Mouse (Mus musculus) right cerebral cortex, postnatal 4 days (tissue): ENCODE data around the gene Klk1b4.
"Not testable (repeated sequence)": the region's sequence is repeated elsewhere in the genome, so short reads cannot be mapped to it uniquely, and the experiment has no call there.

ENCODE experiments used
- DNase-seq: peaks from one replicate; pipeline ENCODE4 v3.0.0-alpha.2; 2022

Klk1b4 gene

GRCm38 (mm10) chr7:44207135-44207534, at the start of gene Klk1b4:
Gene Klk1b4, plus strand, starts transcription at chr7:44207435.
- not testable (repeated sequence) for DNase-seq

DNA sequence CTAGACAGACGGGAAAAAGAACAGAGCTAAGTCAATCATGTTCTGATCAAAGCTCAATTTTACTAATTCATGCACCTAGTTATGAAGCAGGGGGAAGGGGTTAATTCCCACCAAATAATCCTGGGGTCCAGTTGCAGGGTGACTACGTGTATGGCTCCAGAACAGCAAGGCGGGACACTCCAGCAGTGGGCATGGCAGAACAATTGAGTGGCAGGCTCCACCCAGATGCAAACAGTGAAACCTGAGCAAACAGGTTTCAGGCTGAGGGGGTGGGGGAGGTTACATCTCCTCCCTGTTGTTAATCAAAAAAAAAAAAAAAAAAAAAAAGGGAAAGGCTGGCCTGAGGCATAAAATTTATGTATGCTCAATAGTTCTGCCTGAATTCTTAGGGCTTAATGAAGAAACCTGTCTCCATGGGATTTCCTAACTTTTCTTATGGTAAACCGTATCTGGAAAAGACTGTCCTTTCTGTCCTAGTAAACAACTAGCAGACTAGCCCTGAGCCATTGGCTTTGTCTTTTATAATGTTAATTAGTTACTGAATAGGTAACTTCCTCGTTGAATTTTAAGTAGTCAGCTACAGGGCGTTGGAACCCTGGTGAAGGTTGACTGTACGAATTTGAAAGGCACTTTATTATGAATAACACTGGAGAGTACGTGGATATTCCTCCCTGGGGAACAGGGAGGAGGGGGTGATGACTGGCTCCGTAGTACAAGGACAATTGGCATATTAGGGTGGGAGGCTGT, 27.8 kb upstream of the Klk1b4 start:
- DNase-seq: no peak

DNA sequence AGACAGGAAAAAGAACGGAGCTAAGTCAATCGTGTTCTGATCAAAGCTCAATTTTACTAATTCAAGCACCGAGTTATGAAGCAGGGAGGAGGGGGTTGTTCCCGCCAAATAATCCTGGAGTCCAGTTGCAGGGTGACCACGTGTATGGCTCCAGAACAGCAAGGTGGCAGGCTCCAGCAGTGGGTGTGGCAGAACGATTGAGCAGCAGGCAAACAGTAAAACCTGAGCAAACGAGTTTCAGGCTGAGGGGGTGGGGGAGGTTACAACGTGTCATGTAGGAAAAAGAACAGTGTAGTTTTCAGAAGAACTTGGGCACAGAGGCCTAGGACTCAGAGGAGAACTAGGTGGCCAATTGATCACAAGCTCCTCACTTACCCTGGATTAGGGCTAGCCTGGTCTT, 20.7 kb upstream of the Klk1b4 start:
- DNase-seq: not testable (repeated sequence)

DNA sequence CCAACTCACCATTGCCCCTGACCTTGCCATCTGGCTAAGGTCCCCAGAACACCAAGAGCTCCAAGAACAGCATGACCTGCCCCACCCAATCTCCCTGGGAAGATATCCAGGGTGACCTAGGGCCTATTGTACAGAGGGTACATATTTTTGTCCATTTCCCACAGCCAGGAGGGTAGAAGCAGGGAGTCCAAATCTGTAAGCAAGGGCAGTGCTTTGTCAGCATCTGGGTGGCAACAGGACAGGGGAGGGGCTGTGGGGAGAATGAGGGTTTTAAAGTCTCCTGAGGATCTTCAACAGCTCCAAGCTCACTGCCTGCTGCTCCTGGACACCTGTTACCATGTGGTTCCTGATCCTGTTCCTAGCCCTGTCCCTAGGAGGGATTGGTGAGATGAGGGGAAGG, 19.3 kb upstream of the Klk1b4 start, which contains the start of gene Klk1b24:
TSS of gene Klk1b24 (plus strand) at position 301 of the 400 bp plus-strand sequence.
- not testable (repeated sequence) for DNase-seq

DNA sequence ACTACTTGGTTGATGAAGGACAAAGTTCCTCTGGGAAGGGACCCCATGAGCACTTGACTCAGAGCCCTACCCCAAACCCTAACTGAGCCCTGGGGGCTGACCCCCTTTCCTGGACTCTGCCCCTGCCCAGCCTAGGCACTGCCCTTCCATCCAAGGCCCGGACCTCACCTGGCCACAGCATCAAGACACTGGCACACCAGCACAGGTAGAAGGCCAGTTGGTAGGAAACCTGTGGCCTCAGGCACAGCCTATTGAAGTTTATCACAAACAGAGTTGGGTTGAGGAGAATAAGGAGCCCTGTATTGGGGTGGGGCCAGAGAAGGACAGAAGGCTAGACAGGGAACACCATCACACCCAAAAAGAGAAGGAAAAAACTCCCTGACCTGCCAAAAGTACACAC, 13.8 kb upstream of the Klk1b4 start:
- not testable (repeated sequence) for DNase-seq

- no peak for DNase-seq
These were observed 9.3 kb upstream of the Klk1b4 start, which contains the start of gene Klk1b3 for GRCm38 (mm10) chr7:44197891-44198290. Gene Klk1b3, plus strand, starts transcription at chr7:44198191.

DNA sequence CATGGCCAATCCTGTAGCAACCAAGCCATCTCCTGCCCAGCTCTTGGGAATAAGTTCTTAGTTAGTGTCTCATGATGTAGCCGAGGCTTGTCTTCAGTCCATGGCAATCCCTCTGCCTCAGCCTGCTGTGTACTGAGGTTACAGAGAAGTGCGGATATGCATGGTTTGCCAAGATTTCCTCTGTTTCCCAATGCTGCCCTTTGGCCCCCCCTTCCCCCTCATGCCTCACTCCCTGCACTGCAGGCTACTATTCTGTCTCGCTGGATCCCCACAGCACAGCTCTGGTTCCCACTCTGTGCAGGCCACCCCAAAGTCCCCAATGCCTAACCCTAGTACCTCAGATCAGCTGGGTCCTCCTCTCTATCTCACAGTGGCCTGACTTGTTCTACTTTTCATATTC, 1.1 kb downstream of the Klk1b4 start:
- no peak for DNase-seq

DNA sequence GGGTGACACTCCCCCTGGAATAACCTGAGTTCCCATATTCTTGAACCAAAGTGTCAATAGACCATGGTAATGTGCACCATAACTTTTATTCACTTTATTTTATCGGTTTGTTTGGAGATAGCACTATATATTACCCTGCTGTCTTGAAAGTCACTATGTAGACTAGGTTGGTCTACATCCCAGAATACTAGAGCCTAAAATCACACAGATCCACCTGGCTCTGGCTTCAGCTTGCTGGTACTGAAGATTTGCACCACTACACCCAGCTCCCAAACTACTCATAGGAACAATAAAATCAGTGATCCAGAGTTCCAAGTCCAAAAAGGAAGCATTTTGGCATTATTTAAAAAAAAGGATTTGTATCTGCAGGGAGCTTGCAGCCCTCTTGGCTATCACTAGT, 8.4 kb downstream of the Klk1b4 start, which contains the start of gene Klk1b5:
TSS of gene Klk1b5 (plus strand) at position 301 of the 400 bp plus-strand sequence.
- no peak for DNase-seq

DNA sequence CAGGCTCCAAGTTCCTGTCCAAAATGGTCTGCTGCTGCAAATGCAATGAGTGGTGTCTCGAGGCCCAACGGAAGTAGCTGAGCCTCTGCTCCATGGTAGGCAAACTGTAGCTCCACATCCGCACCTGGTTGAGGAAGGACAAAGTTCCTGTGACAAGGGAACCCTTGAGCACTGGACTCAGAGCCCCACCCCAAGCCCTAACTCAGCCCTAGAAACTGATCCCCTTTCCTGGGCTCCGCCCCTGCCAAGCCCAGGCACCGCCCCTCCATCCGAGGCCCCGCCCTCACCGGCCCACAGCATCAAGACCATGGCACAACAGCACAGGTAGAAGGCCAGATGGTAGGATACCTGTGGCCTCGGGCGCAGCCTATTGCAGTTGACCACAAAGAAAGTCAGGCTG, 14.4 kb downstream of the Klk1b4 start:
- not testable (repeated sequence) for DNase-seq

DNA sequence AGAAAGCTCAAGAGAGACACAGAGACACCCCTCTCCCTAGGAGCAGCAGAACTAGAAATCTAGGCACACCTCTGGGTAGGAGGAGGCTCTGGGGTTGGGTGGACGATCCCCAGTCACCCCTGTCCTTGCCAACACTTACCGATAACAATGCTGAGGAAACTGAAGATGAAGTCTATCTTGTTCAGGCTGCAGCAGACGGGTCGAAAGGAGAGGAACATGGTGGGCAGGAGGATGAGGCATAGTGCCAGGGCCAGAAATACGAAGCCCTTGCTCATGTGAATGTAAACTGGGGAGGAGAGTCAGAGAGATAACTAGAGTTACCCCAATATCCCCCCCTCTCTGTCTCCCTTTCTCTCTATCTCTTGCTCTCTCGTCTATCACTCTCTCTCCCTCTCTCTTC, 15.1 kb downstream of the Klk1b4 start:
- DNase-seq: not testable (repeated sequence)

DNA sequence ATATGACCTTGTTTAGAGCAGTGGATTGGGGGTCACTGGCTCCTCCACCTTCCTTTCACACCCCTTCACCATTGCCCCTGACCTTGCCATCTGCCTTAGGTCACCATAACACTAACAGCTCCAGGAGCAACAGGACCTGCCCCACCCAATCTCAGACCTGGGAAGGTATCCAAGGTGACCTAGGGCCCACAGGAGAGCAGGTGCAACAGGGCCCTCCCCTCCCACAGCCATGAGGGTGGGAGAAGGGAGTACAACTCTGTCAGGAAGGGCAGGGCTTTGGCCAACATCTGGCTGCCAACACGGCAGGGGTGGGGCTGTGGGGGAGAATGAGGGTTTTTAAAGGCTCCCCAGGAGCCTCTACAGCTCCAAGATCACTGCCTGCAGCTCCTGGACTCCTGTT, 17.8 kb downstream of the Klk1b4 start, which contains the start of gene Klk1:
TSS of gene Klk1 (plus strand) at position 285 of the 400 bp plus-strand sequence.
- DNase-seq: no peak

GRCm38 (mm10) chr7:44235909-44236308, 28.7 kb downstream of the Klk1b4 start, which contains the start of gene Gm36864:
Gene Gm36864, plus strand, starts transcription at chr7:44236177.
- DNase-seq: no peak

- DNase-seq: no peak
These were observed 32.7 kb downstream of the Klk1b4 start for GRCm38 (mm10) chr7:44239913-44240312.

- no peak for DNase-seq
These were observed 33.5 kb downstream of the Klk1b4 start for GRCm38 (mm10) chr7:44240712-44241111.

DNA sequence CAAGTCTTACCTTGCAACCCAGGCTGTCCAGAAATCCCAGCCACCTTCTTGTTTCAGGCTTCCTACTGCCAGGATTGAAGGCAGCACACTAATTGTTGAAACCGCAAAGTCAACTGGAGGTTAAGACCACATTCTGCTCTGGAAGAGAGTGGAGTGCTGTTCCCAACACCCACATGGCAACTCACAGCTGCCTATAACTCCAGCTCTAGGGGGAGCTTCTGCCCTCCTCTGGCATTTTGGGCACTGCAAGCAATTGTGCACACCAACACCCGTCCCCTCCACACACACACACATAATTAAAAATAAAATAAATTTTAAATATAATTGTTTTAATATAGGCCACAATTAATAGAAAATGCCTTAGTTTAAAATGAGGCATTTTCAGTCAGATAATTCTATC, 33.9 kb downstream of the Klk1b4 start:
- no peak for DNase-seq

DNA sequence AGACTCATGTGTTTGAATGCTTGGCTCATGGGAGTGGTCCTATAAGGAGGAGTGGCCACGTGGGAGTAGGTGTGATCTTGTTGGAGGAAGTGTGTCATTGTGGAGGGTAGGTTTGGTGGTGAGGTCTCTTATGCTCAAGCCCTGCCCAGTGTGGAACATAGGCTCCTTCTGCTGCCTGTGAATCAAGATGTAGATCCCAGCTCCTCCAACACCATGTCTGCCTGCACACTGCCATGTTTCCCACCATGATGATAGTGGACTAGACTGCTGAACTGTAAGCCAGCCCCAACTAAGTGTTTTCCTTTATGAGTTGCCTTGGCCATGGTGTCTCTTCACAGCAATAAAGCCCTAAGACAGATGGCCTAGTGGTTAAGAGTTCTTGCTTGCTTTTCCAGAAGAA, 36.8 kb downstream of the Klk1b4 start:
- no peak for DNase-seq

DNA sequence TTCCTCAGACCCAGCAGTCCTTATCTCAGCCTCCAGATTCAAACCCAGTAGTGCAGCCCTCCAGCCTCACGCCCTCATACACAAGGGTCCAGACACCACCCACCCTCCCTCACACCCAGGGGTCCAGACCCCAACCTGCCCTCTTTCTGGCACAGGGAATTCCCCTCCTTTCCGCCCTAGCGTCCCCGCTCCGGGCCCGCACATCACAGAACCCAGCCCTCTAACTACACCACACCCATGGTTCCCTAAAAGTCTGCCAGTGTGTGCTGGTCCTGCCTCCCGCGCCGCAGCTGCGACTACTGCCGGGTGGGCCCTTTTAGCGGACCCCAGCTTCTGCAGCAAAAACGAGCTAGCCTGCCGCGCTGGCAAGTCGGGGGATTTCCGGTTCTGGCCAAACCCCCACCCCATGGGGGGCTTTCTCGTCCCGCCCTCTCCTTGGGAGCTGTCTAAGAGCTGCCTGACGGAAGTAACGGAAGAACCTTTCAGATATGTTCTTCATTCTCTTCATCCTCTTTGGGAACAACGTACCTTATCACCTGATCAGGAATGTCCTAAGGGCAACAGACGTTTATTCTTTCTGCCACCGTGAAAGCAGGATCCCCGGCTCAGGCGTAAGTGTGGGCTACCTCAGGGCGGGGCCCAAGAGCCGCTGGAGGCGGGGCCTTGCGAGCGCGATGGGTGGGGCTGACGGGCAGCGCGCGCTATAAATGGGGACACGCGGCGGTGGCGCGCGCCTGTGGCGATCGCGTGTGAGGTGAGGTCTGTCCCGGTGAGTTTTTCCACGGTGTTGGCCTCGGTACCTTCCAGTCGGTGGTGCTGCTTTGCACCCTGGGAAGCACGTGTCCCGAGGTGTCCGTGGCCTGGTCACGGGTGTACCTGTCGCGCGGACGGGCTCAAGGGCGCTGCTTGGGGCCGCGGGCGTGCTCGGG, 39.1 kb downstream of the Klk1b4 start, which contains the start of the genes 1700028J19Rik and 2410002F23Rik:
TSS of gene 1700028J19Rik (minus strand) at position 641 of the 929 bp plus-strand sequence.
TSS of gene 2410002F23Rik (plus strand) at position 668 of the 929 bp plus-strand sequence.
- DNase-seq: peak; percentile 92

DNA sequence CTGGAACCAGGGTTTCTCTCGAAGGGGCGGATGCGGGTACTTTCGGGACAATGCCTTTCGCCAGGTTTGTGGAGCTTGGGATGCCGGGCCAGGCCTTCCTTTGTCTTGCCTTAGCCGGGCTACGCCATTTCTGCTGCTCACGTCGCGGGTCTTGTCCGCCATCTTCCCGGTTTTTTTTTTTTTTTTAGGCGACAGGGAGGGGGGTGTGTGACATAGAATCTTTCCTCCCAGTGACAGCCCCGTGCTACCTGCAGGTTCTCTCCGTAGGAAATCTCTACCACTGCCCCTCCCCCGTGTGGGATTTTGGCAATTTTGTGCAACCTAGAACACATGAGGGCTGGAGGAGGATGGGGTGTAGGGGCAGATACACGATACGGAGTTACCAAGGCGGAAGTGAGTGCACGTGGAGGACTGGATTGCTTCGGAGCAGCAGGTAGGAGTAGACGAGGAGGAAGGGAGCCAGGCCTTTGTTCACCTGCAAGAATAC, 39.8 kb downstream of the Klk1b4 start:
- DNase-seq: no peak

DNA sequence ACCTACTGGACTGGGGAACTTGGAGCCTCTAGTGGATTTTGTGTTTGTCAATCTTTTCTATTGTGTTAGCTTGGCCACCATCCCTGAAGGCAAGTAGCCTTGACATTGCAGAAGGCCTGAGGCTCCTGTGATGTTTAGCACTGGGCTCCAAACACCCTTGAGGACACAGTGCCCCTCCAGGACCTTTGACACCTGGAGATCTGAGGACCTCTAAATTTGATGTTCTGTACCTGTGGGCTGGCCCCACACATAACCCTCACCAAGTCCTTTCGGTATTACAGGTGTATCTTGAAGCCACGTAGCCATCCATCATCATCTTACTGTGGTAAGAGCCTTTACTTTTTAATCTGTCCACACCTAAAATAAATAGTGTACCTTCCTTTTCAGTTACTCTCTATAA, 40.7 kb downstream of the Klk1b4 start:
- DNase-seq: no peak

- no peak for DNase-seq
These were observed 42.0 kb downstream of the Klk1b4 start for GRCm38 (mm10) chr7:44249248-44249647.

- DNase-seq: not testable (repeated sequence)
These were observed 43.6 kb downstream of the Klk1b4 start for GRCm38 (mm10) chr7:44250732-44251275.

DNA sequence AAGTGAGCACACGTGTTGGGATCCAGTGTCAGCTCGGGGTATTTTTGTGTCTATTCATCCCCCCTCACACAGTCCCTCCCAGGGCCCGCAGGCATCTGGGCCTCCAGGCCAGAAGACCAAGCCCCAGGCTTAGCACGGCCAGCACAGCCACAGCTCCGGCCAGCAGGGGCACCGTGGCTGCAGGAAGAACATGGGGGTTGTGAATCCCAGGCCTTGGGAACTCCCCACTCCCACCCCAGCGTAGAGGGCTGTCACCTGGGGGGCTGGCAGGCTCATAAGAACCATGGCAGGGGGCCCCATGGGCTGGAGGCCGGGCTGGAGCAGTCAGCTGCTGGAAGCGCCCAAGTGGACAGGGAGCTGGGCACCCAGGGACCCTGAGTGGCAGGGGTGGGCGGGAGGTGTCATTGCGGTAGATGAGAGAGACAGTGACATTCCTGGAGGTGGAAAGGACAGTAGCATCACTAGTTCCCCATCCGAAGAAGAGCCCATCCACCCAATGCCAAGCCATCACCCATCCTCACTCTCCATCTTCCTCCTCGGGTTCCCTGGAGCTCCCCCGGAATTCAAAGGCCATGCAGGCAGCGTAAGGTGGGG, 45.9 kb downstream of the Klk1b4 start:
- DNase-seq: no peak
